Mouse (Mus musculus): ENCODE results near the gene Zfc3h1. TPM values are rescaled to one million over a fixed set of nuclear protein-coding genes. Genes with fewer than 3 reads are reported as not detected.

The Zfc3h1 gene
- total and polyA plus RNA-seq, 3 experiments: 9.7 to 133 (median 83.5) TPM

GRCm38 (mm10) chr10:115391896-115392295, 7.1 kb downstream of the Zfc3h1 start:
- H3K36me3 ChIP-seq (replicated peaks): peaks cover 71% of the 10 kb centered on the region
- H3K4me3 ChIP-seq (ENCODE audit: low read depth, low read length): no peak overlapping the region
- H3K27me3 ChIP-seq (ENCODE audit: insufficient read depth, low read length): no peaks in the 10 kb centered on the region
- no peak for TF ChIP-seq GATA2 (IDR thresholded peaks at IDR 0.05; ENCODE audit: borderline replicate concordance, low read depth, low read length)
- peaks cover 36% of the 10 kb centered on the region for H3K4me1 ChIP-seq (ENCODE audit: insufficient read depth, low read depth, low read length)
- no peak for DNase-seq (ENCODE audit: low spot score)
- ATAC-seq (ENCODE audit: extremely low read depth, insufficient number of reproducible peaks, low FRiP score, poor library complexity, severe bottlenecking): no peak
- no peaks in the 10 kb centered on the region for H3K9me3 ChIP-seq (replicated peaks)

- ATAC-seq (ENCODE audit: extremely low read depth, insufficient number of reproducible peaks, low FRiP score, poor library complexity, severe bottlenecking) (peak; percentile 73), DNase-seq (ENCODE audit: low spot score) (no peak)
- H3K4me1 ChIP-seq (ENCODE audit: insufficient read depth, low read depth, low read length): no peaks in the 10 kb centered on the region; the same call in 1 of the 2 replicates
Measured at GRCm38 (mm10) chr10:115406393-115406792, 21.6 kb downstream of the Zfc3h1 start.

GRCm38 (mm10) chr10:115413496-115413895, 28.7 kb downstream of the Zfc3h1 start:
- ATAC-seq (ENCODE audit: extremely low read depth, insufficient number of reproducible peaks, low FRiP score, poor library complexity, severe bottlenecking): no peak

More at GRCm38 (mm10) chr10:115406393-115406792, 21.6 kb downstream of the Zfc3h1 start:
- Histone ChIP-seq H3K4me3 (ENCODE audit: low read depth, low read length) (no peak overlapping the region), H3K27me3 (ENCODE audit: insufficient read depth, low read length) (no peaks in the 10 kb centered on the region), H3K36me3 (replicated peaks) (peaks cover 83% of the 10 kb centered on the region), H3K9me3 (replicated peaks) (no peaks in the 10 kb centered on the region)
- TF ChIP-seq CTCF (IDR thresholded peaks at IDR 0.05; ENCODE audit: low read depth, low read length): peak; percentile 40; the same call in 1 of the 2 replicates
- no peak for TF ChIP-seq GATA1 (IDR thresholded peaks at IDR 0.05; ENCODE audit: borderline replicate concordance, low read length)

GRCm38 (mm10) chr10:115414056-115414455, 29.3 kb downstream of the Zfc3h1 start:
- H3K9me3 ChIP-seq (replicated peaks): no peaks in the 10 kb centered on the region
- H3K4me3 ChIP-seq (ENCODE audit: low read depth, low read length): no peak overlapping the region
- peaks cover 91% of the 10 kb centered on the region for H3K36me3 ChIP-seq (replicated peaks)
- DNase-seq (ENCODE audit: low spot score): no peak
- H3K27me3 ChIP-seq (ENCODE audit: insufficient read depth, low read length): no peaks in the 10 kb centered on the region
- H3K4me1 ChIP-seq (ENCODE audit: insufficient read depth, low read depth, low read length): no peaks in the 10 kb centered on the region
- no peak for ATAC-seq (ENCODE audit: extremely low read depth, insufficient number of reproducible peaks, low FRiP score, poor library complexity, severe bottlenecking)
- TF ChIP-seq GATA2 (IDR thresholded peaks at IDR 0.05; ENCODE audit: borderline replicate concordance, low read depth, low read length) (no peak), TAL1 (conservative IDR thresholded peaks at IDR 0.05; ENCODE audit: low read depth, low read length) (no peak), GATA1 (IDR thresholded peaks at IDR 0.05; ENCODE audit: borderline replicate concordance, low read length) (no peak), CTCF (IDR thresholded peaks at IDR 0.05; ENCODE audit: low read depth, low read length) (no peak), POLR2AphosphoS5 (IDR thresholded peaks at IDR 0.05; ENCODE audit: insufficient replicate concordance, low read depth, low read length) (no peak)

More at GRCm38 (mm10) chr10:115413496-115413895, 28.7 kb downstream of the Zfc3h1 start:
- DNase-seq (ENCODE audit: low spot score): no peak
- TF ChIP-seq GATA1 (IDR thresholded peaks at IDR 0.05; ENCODE audit: borderline replicate concordance, low read length) (no peak), POLR2AphosphoS5 (IDR thresholded peaks at IDR 0.05; ENCODE audit: insufficient replicate concordance, low read depth, low read length) (no peak), TAL1 (conservative IDR thresholded peaks at IDR 0.05; ENCODE audit: low read depth, low read length) (no peak), CTCF (IDR thresholded peaks at IDR 0.05; ENCODE audit: low read depth, low read length) (no peak), GATA2 (IDR thresholded peaks at IDR 0.05; ENCODE audit: borderline replicate concordance, low read depth, low read length) (no peak)
- no peak overlapping the region for H3K4me3 ChIP-seq (ENCODE audit: low read depth, low read length)
- H3K4me1 ChIP-seq (ENCODE audit: insufficient read depth, low read depth, low read length): no peaks in the 10 kb centered on the region
- no peaks in the 10 kb centered on the region for H3K27me3 ChIP-seq (ENCODE audit: insufficient read depth, low read length)
- no peaks in the 10 kb centered on the region for H3K9me3 ChIP-seq (replicated peaks)
- peaks cover 91% of the 10 kb centered on the region for H3K36me3 ChIP-seq (replicated peaks)

- H3K27me3 ChIP-seq (ENCODE audit: insufficient read depth, low read length): no peaks in the 10 kb centered on the region
- no peak overlapping the region for H3K4me3 ChIP-seq (ENCODE audit: low read depth, low read length)
- DNase-seq (ENCODE audit: low spot score): no peak
- peaks cover 84% of the 10 kb centered on the region for H3K36me3 ChIP-seq (replicated peaks)
- no peak for ATAC-seq (ENCODE audit: extremely low read depth, insufficient number of reproducible peaks, low FRiP score, poor library complexity, severe bottlenecking)
- TF ChIP-seq POLR2AphosphoS5 (IDR thresholded peaks at IDR 0.05; ENCODE audit: insufficient replicate concordance, low read depth, low read length) (no peak), GATA2 (IDR thresholded peaks at IDR 0.05; ENCODE audit: borderline replicate concordance, low read depth, low read length) (no peak)
- H3K4me1 ChIP-seq (ENCODE audit: insufficient read depth, low read depth, low read length): no peaks in the 10 kb centered on the region
- H3K9me3 ChIP-seq (replicated peaks): no peaks in the 10 kb centered on the region
Measured at GRCm38 (mm10) chr10:115421976-115422375, 37.2 kb downstream of the Zfc3h1 start.

- DNase-seq (ENCODE audit: low spot score): no peak
- no peaks in the 10 kb centered on the region for H3K9me3 ChIP-seq (replicated peaks)
- TF ChIP-seq GATA2 (IDR thresholded peaks at IDR 0.05; ENCODE audit: borderline replicate concordance, low read depth, low read length) (no peak), POLR2AphosphoS5 (IDR thresholded peaks at IDR 0.05; ENCODE audit: insufficient replicate concordance, low read depth, low read length) (no peak), CTCF (IDR thresholded peaks at IDR 0.05; ENCODE audit: low read depth, low read length) (no peak), GATA1 (IDR thresholded peaks at IDR 0.05; ENCODE audit: borderline replicate concordance, low read length) (no peak), TAL1 (conservative IDR thresholded peaks at IDR 0.05; ENCODE audit: low read depth, low read length) (no peak)
- H3K36me3 ChIP-seq (replicated peaks): peaks cover 86% of the 10 kb centered on the region
- no peak overlapping the region for H3K4me3 ChIP-seq (ENCODE audit: low read depth, low read length)
- H3K4me1 ChIP-seq (ENCODE audit: insufficient read depth, low read depth, low read length): no peaks in the 10 kb centered on the region
- no peak for ATAC-seq (ENCODE audit: extremely low read depth, insufficient number of reproducible peaks, low FRiP score, poor library complexity, severe bottlenecking)
- no peaks in the 10 kb centered on the region for H3K27me3 ChIP-seq (ENCODE audit: insufficient read depth, low read length)
Measured at GRCm38 (mm10) chr10:115425351-115425750, 40.6 kb downstream of the Zfc3h1 start.

- H3K4me3 ChIP-seq (ENCODE audit: low read depth, low read length): no peak overlapping the region
- H3K9me3 ChIP-seq (replicated peaks): no peaks in the 10 kb centered on the region
- TF ChIP-seq CTCF (IDR thresholded peaks at IDR 0.05; ENCODE audit: low read depth, low read length) (no peak), TAL1 (conservative IDR thresholded peaks at IDR 0.05; ENCODE audit: low read depth, low read length) (no peak), GATA1 (IDR thresholded peaks at IDR 0.05; ENCODE audit: borderline replicate concordance, low read length) (no peak), POLR2AphosphoS5 (IDR thresholded peaks at IDR 0.05; ENCODE audit: insufficient replicate concordance, low read depth, low read length) (no peak), GATA2 (IDR thresholded peaks at IDR 0.05; ENCODE audit: borderline replicate concordance, low read depth, low read length) (no peak)
- DNase-seq (ENCODE audit: low spot score): no peak
- H3K27me3 ChIP-seq (ENCODE audit: insufficient read depth, low read length): no peaks in the 10 kb centered on the region; the same call in 1 of the 2 replicates
- no peak for ATAC-seq (ENCODE audit: extremely low read depth, insufficient number of reproducible peaks, low FRiP score, poor library complexity, severe bottlenecking)
- no peaks in the 10 kb centered on the region for H3K4me1 ChIP-seq (ENCODE audit: insufficient read depth, low read depth, low read length)
- peaks cover 38% of the 10 kb centered on the region for H3K36me3 ChIP-seq (replicated peaks)
Measured at GRCm38 (mm10) chr10:115437286-115437685, 52.5 kb downstream of the Zfc3h1 start.
